Mouse (Mus musculus): Measurements from ENCODE around the gene Hpca. TPM values are rescaled to one million over a fixed set of nuclear protein-coding genes. Genes with fewer than 3 reads are reported as not detected.

Gene Hpca
- polyA plus RNA-seq, 1 experiment from 2014 or later: 0.50 TPM

GRCm38 (mm10) chr4:129106073-129106472, 15.8 kb downstream of the Hpca start:
- H3K4me2 ChIP-seq: no peak overlapping the region
- 13% methylated on average over 9 of the region's 9 CpGs for WGBS
- H3K9ac ChIP-seq: no peak overlapping the region
- no peaks in the 10 kb centered on the region for H3K9me3 ChIP-seq (replicated peaks)
- H3K4me1 ChIP-seq (replicated peaks): peaks cover 6% of the 10 kb centered on the region
- H3K27me3 ChIP-seq (replicated peaks): peaks cover 68% of the 10 kb centered on the region
- H3K36me3 ChIP-seq: no peaks in the 10 kb centered on the region
- H3K27ac ChIP-seq (ENCODE audit: poor library complexity, severe bottlenecking): no peak overlapping the region
- no peak overlapping the region for H3K4me3 ChIP-seq
- ATAC-seq (ENCODE audit: insufficient number of reproducible peaks, low FRiP score): no peak

DNA sequence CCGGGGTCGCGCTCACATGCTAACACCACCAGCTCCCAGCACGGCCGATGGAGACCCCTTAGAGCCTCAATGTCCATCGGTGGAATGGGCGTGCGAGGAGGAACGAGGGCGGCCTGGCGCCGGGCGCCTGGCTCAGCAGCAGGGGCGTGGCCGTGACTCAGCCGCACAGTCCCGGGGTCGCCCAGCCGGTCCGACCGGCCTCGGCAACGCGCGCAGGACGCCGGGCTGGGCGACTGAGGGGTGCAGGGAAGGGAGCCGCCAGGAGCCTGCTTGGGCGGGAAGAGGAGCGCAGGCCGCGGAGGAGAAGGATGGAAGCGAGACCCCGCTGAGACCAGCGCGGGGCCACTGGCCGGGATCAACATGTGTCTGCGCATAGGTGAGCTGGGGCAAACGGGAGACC, 16.5 kb downstream of the Hpca start, which contains the start of gene Tmem54:
Tmem54 (plus strand) TSS at position 193 of the 400 bp plus-strand sequence.
- WGBS: 1% methylated on average over 40 of the region's 40 CpGs
- Histone ChIP-seq H3K9me3 (replicated peaks) (no peaks in the 10 kb centered on the region), H3K9ac (peak within 1 kb of the TSS; percentile 36; the same call in 1 of the 2 replicates), H3K4me3 (peak within 1 kb of the TSS; percentile 35), H3K27ac (ENCODE audit: poor library complexity, severe bottlenecking) (no peak within 1 kb of the TSS), H3K4me1 (replicated peaks) (peaks cover 6% of the 10 kb centered on the region), H3K36me3 (no peaks in the 10 kb centered on the region), H3K27me3 (replicated peaks) (peaks cover 68% of the 10 kb centered on the region), H3K4me2 (peak within 1 kb of the TSS; percentile 62)
- no peak for ATAC-seq (ENCODE audit: insufficient number of reproducible peaks, low FRiP score)

GRCm38 (mm10) chr4:129102133-129102829, 19.6 kb downstream of the Hpca start:
- no peak overlapping the region for H3K9ac ChIP-seq
- H3K27ac ChIP-seq (ENCODE audit: poor library complexity, severe bottlenecking): no peak overlapping the region
- no peaks in the 10 kb centered on the region for H3K36me3 ChIP-seq
- no peak overlapping the region for H3K4me3 ChIP-seq
- no peak overlapping the region for H3K4me2 ChIP-seq
- peaks cover 6% of the 10 kb centered on the region for H3K4me1 ChIP-seq (replicated peaks)
- 59% methylated on average over 14 of the region's 14 CpGs for WGBS
- peaks cover 51% of the 10 kb centered on the region for H3K27me3 ChIP-seq (replicated peaks)
- ATAC-seq (ENCODE audit: insufficient number of reproducible peaks, low FRiP score): no peak
- no peaks in the 10 kb centered on the region for H3K9me3 ChIP-seq (replicated peaks)

GRCm38 (mm10) chr4:129097006-129097405, 24.8 kb downstream of the Hpca start:
- H3K9me3 ChIP-seq (replicated peaks): no peaks in the 10 kb centered on the region; the same call in 1 of the 2 replicates
- H3K27ac ChIP-seq (ENCODE audit: poor library complexity, severe bottlenecking): no peak overlapping the region
- no peak overlapping the region for H3K4me2 ChIP-seq
- H3K9ac ChIP-seq: no peak overlapping the region
- H3K4me1 ChIP-seq (replicated peaks): no peaks in the 10 kb centered on the region
- ATAC-seq (ENCODE audit: insufficient number of reproducible peaks, low FRiP score): no peak
- H3K36me3 ChIP-seq: no peaks in the 10 kb centered on the region
- H3K4me3 ChIP-seq: no peak overlapping the region
- WGBS: 66% methylated on average over 7 of the region's 7 CpGs
- peaks cover 36% of the 10 kb centered on the region for H3K27me3 ChIP-seq (replicated peaks)

DNA sequence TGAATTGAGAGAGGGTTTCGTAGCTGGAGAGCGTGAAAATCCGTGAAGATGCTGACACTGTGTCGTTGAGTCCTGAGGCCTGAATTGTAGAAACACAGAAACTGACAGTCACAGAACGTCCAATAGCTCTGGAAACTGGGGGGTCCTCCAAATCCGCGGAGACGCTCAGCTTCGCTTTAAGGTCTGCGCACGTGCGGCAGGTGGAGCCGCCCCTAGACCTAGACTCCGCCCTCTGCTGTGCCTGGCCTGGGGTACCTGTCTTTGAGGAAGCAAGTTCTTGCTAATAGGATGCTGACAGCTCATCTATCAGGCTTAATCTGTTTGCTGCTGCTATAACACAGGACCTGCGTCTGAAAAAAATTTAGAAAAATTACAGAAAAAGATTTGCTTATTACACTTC, 26.6 kb downstream of the Hpca start:
- Histone ChIP-seq H3K36me3 (no peaks in the 10 kb centered on the region), H3K27ac (ENCODE audit: poor library complexity, severe bottlenecking) (no peak overlapping the region), H3K9me3 (replicated peaks) (no peaks in the 10 kb centered on the region; the same call in 1 of the 2 replicates), H3K9ac (no peak overlapping the region), H3K27me3 (replicated peaks) (peaks cover 35% of the 10 kb centered on the region), H3K4me1 (replicated peaks) (no peaks in the 10 kb centered on the region), H3K4me2 (no peak overlapping the region), H3K4me3 (no peak overlapping the region)
- WGBS: 25% methylated on average over 15 of the region's 15 CpGs
- ATAC-seq (ENCODE audit: insufficient number of reproducible peaks, low FRiP score): no peak

DNA sequence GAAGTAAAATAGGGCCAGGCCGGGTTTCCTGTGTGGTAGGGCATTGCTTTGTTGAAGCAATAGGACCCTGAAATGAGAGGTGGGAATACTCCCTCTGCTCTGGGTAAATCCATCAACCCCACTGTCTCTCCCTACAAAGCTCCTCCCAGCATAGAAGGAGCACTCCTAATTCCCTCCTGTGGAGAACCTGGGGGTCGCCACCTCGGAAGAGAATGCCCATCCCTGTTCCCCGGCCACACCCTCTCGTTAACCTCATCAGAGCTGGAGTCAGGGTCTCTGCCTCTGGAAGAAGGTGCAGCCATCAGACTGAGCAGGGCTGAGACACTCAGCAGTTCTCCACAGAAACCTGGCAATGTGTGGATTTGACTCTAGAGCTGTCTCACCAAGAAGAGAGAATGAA, 34.0 kb downstream of the Hpca start:
- Histone ChIP-seq H3K4me1 (replicated peaks) (no peaks in the 10 kb centered on the region), H3K4me2 (no peak overlapping the region), H3K36me3 (peaks cover 12% of the 10 kb centered on the region), H3K4me3 (no peak overlapping the region), H3K9ac (no peak overlapping the region), H3K9me3 (replicated peaks) (no peaks in the 10 kb centered on the region), H3K27me3 (replicated peaks) (0 out of 2 replicates have a peak, but pooled peaks cover 11% of the 10 kb centered on the region), H3K27ac (ENCODE audit: poor library complexity, severe bottlenecking) (no peak overlapping the region)
- no peak for ATAC-seq (ENCODE audit: insufficient number of reproducible peaks, low FRiP score)
- WGBS: 53% methylated on average over 5 of the region's 5 CpGs

GRCm38 (mm10) chr4:129086078-129086477, 35.8 kb downstream of the Hpca start:
- WGBS: 31% methylated on average over 8 of the region's 8 CpGs
- no peak for ATAC-seq (ENCODE audit: insufficient number of reproducible peaks, low FRiP score)
- H3K27me3 ChIP-seq (replicated peaks): 0 out of 2 replicates have a peak, but pooled peaks cover 11% of the 10 kb centered on the region
- H3K36me3 ChIP-seq: peaks cover 18% of the 10 kb centered on the region
- no peak overlapping the region for H3K4me3 ChIP-seq
- H3K4me1 ChIP-seq (replicated peaks): no peaks in the 10 kb centered on the region
- no peak overlapping the region for H3K4me2 ChIP-seq
- no peak overlapping the region for H3K27ac ChIP-seq (ENCODE audit: poor library complexity, severe bottlenecking)
- H3K9me3 ChIP-seq (replicated peaks): no peaks in the 10 kb centered on the region
- H3K9ac ChIP-seq: no peak overlapping the region

GRCm38 (mm10) chr4:129084896-129085295, 36.9 kb downstream of the Hpca start:
- H3K27ac ChIP-seq (ENCODE audit: poor library complexity, severe bottlenecking): no peak overlapping the region
- peaks cover 29% of the 10 kb centered on the region for H3K36me3 ChIP-seq
- 0 out of 2 replicates have a peak, but pooled peaks cover 11% of the 10 kb centered on the region for H3K27me3 ChIP-seq (replicated peaks)
- WGBS: 86% methylated on average over 9 of the region's 9 CpGs
- H3K4me3 ChIP-seq: no peak overlapping the region
- no peak overlapping the region for H3K4me2 ChIP-seq
- no peaks in the 10 kb centered on the region for H3K4me1 ChIP-seq (replicated peaks)
- ATAC-seq (ENCODE audit: insufficient number of reproducible peaks, low FRiP score): no peak
- H3K9me3 ChIP-seq (replicated peaks): no peaks in the 10 kb centered on the region
- no peak overlapping the region for H3K9ac ChIP-seq

GRCm38 (mm10) chr4:129082379-129083115, 39.3 kb downstream of the Hpca start:
- H3K9me3 ChIP-seq (replicated peaks): peaks cover 14% of the 10 kb centered on the region
- H3K27ac ChIP-seq (ENCODE audit: poor library complexity, severe bottlenecking): no peak overlapping the region
- H3K36me3 ChIP-seq: peaks cover 51% of the 10 kb centered on the region
- H3K4me2 ChIP-seq: no peak overlapping the region
- no peaks in the 10 kb centered on the region for H3K4me1 ChIP-seq (replicated peaks)
- WGBS: 55% methylated on average over 10 of the region's 10 CpGs
- no peak overlapping the region for H3K4me3 ChIP-seq
- ATAC-seq (ENCODE audit: insufficient number of reproducible peaks, low FRiP score): no peak
- H3K27me3 ChIP-seq (replicated peaks): 0 out of 2 replicates have a peak, but pooled peaks cover 8% of the 10 kb centered on the region
- H3K9ac ChIP-seq: no peak overlapping the region

DNA sequence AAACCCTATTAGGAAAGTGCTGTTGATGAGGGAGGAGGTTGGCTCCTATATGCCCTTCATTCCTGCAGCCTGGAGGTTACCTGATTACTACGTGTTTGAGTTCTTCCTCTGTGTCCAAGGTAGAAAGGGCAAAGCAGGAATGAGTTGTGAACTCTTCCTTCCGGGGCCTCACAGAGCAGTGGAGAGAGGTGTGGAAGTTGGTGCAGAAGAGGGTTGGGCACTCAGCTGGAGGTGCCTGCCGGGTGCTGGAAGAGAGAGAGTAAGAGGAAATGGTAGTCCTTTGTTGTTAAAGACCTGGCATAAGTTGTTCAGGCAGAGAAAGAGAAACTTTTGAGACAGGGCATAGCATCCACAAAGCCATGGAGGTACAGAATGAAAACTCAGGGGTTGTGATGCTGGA, 39.9 kb downstream of the Hpca start:
- Histone ChIP-seq H3K4me3 (no peak overlapping the region), H3K9ac (no peak overlapping the region), H3K4me1 (replicated peaks) (no peaks in the 10 kb centered on the region), H3K4me2 (no peak overlapping the region), H3K27ac (ENCODE audit: poor library complexity, severe bottlenecking) (no peak overlapping the region), H3K27me3 (replicated peaks) (0 out of 2 replicates have a peak, but pooled peaks cover 7% of the 10 kb centered on the region), H3K9me3 (replicated peaks) (peaks cover 14% of the 10 kb centered on the region), H3K36me3 (peaks cover 57% of the 10 kb centered on the region)
- WGBS: 70% methylated on average over 3 of the region's 3 CpGs
- no peak for ATAC-seq (ENCODE audit: insufficient number of reproducible peaks, low FRiP score)

- no peak overlapping the region for H3K9ac ChIP-seq
- H3K27me3 ChIP-seq (replicated peaks): 0 out of 2 replicates have a peak, but pooled peaks cover 3% of the 10 kb centered on the region
- H3K4me2 ChIP-seq: no peak overlapping the region
- peaks cover 14% of the 10 kb centered on the region for H3K9me3 ChIP-seq (replicated peaks)
- no peaks in the 10 kb centered on the region for H3K4me1 ChIP-seq (replicated peaks)
- H3K27ac ChIP-seq (ENCODE audit: poor library complexity, severe bottlenecking): no peak overlapping the region
- no peak overlapping the region for H3K4me3 ChIP-seq
- peaks cover 61% of the 10 kb centered on the region for H3K36me3 ChIP-seq
- 87% methylated on average over 6 of the region's 6 CpGs for WGBS
- no peak for ATAC-seq (ENCODE audit: insufficient number of reproducible peaks, low FRiP score)
These were observed 40.3 kb downstream of the Hpca start for GRCm38 (mm10) chr4:129081512-129081911.

Measured in heart, embryonic 12.5 days (tissue).